Mouse (Mus musculus) olfactory bulb, adult 2 months (tissue): ENCODE results near the gene Pcbp4. TPM values are rescaled to one million over a fixed set of nuclear protein-coding genes. Genes with fewer than 3 reads are reported as not detected.

Source experiments
- H3K27ac ChIP-seq: fragments of 200-500 bp; 2 replicates; pipeline ENCODE4 v1.5.1; 2012; ENCODE audit warnings: low read depth, low read length; ENCODE audit not compliant: insufficient read depth
- H3K4me1 ChIP-seq: fragments of 200-500 bp; 2 replicates; pipeline ENCODE4 v1.6.1; 2012; ENCODE audit warnings: low read length; ENCODE audit not compliant: control insufficient read depth, insufficient read depth
- H3K4me3 ChIP-seq: fragments of 200-500 bp; 2 replicates; pipeline ENCODE4 v1.5.1; 2012; ENCODE audit warnings: mild to moderate bottlenecking, low read depth, low read length, moderate library complexity; ENCODE audit not compliant: insufficient read depth
- CTCF ChIP-seq: fragments of 200-500 bp; IDR thresholded peaks from 2 replicates; pipeline ENCODE4 v1.5.1; 2012; ENCODE audit warnings: low read depth, mild to moderate bottlenecking, low read length, moderate library complexity; ENCODE audit not compliant: insufficient read depth
- POLR2A ChIP-seq: fragments of 200-500 bp; IDR thresholded peaks from 2 replicates; pipeline ENCODE4 v1.6.1; 2012; ENCODE audit warnings: mild to moderate bottlenecking, low read depth, low read length, moderate library complexity; ENCODE audit not compliant: insufficient read depth
- WGBS: fragments of 180-500 bp; shearing (Covaris S2); methylation state at CpG from one replicate; pipeline ENCODE4 v1.1.7; 2018; 5-methylcytosine and 5-hydroxymethylcytosine counted together
- polyA plus RNA-seq: library from polyadenylated mRNA; stranded (reverse); fragments of >200 nt; gene quantifications from 2 replicates; pipeline ENCODE4 v1.2.4, GENCODE M21; 2012; ENCODE audit warnings: low replicate concordance; ENCODE audit not compliant: missing spikeins, insufficient read depth, insufficient read length

Gene Pcbp4
- polyA plus RNA-seq, 1 experiment = not detected

DNA sequence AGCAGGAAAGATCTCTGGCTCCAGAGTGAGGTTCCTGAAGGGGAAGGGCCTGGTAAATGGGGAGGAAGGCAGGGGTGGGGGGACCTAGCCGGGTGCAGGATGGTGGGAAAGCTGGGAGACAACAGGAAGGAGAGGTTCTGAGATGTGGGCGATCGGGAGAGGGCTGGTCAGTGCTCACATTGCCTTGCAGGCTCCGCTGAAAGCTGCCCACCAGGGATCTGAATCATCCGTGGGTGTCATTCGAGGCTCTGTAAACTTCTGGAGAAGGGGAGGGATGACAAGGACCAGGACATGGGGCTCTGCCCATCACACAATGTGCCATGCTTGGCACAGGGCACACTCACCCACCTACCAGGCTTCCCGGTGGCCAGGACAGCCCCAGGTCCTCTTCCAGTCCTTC is 19.7 kb upstream of the Pcbp4 start:
- peaks cover 14% of the 10 kb centered on the region for H3K4me1 ChIP-seq
- no peak overlapping the region for H3K4me3 ChIP-seq
- 44% methylated on average over 7 of the region's 7 CpGs for WGBS
- TF ChIP-seq POLR2A (no peak), CTCF (no peak)
- H3K27ac ChIP-seq = no peak overlapping the region

DNA sequence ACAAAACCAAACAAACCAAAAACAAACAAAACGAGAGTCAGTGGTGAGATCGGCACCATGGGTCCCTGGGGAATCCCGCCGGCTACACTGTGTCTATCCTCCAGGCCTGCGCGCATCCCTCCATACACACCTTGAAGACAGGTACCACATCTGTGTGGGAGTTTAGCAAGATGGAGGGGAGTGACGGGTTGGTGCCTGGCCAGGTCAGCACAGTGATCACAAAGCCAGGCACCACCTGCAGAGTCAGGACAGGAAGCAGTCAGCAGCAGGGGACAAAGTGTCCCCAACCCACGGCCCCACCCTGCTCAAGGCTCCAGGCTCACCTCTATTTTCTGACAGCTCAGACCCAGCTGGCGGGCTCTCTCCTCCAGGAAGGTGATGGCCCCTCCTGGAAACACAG is 16.5 kb upstream of the Pcbp4 start:
- TF ChIP-seq CTCF (no peak), POLR2A (no peak)
- peaks cover 21% of the 10 kb centered on the region for H3K4me1 ChIP-seq
- WGBS = 89% methylated on average over 9 of the region's 9 CpGs
- no peak overlapping the region for H3K4me3 ChIP-seq
- H3K27ac ChIP-seq = no peak overlapping the region

DNA sequence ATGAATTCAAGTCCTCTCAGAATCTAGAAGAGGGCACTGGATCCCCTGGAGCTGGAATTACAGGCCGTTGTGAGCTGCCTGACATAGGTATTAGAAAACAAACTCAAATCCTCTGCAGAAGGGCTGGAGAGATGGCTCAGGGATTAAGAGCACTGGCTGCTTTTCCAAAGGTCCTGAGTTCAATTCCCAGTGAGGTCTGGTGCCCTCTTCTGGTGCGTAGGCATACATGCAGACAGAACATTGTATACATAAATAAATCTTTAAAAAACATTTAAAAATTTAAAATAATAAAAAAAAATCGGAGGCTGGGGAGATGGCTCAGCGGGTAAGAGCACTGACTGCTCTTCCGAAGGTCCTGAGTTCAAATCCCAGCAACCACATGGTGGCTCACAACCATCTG is 10.4 kb upstream of the Pcbp4 start:
- H3K4me1 ChIP-seq = peaks cover 18% of the 10 kb centered on the region
- H3K27ac ChIP-seq = no peak overlapping the region
- WGBS = 81% methylated on average over 5 of the region's 5 CpGs
- TF ChIP-seq CTCF (no peak), POLR2A (no peak)
- no peak overlapping the region for H3K4me3 ChIP-seq

DNA sequence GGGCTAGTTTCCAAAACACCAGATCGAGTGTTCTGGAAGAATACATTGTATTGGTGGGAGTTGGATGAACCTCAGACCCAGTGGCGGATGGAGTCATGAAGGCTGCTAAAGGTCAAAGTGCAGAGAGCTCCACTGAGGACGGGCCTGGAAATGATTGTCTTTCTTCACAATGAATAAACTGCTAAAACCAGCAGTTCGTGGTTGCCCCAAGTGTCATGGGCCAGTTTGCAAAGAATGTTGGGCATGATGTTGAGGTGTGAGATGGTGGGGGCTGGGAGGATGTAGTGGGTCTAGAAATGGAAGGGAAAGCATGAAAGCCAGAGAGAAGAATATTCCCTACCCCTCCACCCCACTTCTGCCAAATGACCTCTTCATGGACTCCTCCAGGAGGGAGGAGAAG is 8.3 kb upstream of the Pcbp4 start:
- TF ChIP-seq CTCF (no peak), POLR2A (no peak)
- 85% methylated on average over 4 of the region's 4 CpGs for WGBS
- Histone ChIP-seq H3K4me1 (peaks cover 19% of the 10 kb centered on the region), H3K4me3 (no peak overlapping the region), H3K27ac (no peak overlapping the region)

DNA sequence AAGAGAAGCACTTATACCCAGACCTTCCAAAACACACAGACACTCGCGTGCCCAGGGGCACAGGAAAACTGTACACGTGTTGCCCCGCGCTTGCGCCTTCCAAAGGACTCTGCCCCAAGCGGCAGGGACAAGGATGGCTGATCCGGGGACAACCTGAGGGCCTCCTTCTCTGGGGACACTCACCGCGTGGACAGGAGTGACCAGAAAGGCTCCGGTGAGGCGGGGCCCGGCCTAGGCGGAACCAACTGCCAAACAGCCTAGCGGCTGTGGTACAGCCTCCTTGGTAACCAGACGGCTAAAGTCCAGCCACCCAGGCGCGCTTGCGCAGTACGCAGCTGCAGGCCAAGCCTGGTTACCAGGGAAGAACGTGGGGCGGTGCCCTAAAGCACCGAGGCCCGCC is 5.7 kb upstream of the Pcbp4 start, which contains the start of the genes Abhd14b and Abhd14a:
Abhd14b (plus strand) TSS at position 112 of the 400 bp plus-strand sequence.
Abhd14a (minus strand) TSS at position 331 of the 400 bp plus-strand sequence.
- WGBS = under 1% methylated on average over 24 of the region's 24 CpGs
- TF ChIP-seq CTCF (peak; percentile 83), POLR2A (peak; percentile 74)

DNA sequence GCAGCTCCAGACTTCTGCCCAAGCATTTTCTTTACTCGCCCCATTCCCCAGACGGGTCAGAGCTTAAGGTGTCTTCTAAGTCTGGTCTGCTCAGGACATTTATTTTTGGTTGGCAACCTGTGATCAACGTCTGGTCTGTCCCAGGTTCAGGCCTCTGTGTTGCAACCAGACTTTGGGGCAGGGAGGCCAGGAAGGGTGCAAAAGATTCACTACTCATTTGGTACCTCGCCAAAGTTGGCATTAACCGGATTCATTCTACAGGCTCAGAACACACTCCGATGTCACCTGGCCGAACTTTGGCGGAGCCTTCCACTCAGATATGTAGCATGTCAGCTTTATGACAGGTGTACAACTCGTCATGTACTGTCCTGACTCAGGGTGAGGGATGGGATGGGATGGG is 5.1 kb upstream of the Pcbp4 start:
- H3K27ac ChIP-seq = no peak overlapping the region
- peak overlapping the region; percentile 78 for H3K4me3 ChIP-seq
- WGBS = 33% methylated on average over 9 of the region's 9 CpGs
- no peak for TF ChIP-seq POLR2A
- no peak for TF ChIP-seq CTCF
- peaks cover 22% of the 10 kb centered on the region for H3K4me1 ChIP-seq

More for the DNA sequence above, 5.7 kb upstream of the Pcbp4 start, which contains the start of the genes Abhd14b and Abhd14a:
- Histone ChIP-seq H3K4me3 (peak within 1 kb of the TSS; percentile 78), H3K27ac (peak within 1 kb of the TSS; percentile 61; the same call in 1 of the 2 replicates), H3K4me1 (peaks cover 19% of the 10 kb centered on the region)

DNA sequence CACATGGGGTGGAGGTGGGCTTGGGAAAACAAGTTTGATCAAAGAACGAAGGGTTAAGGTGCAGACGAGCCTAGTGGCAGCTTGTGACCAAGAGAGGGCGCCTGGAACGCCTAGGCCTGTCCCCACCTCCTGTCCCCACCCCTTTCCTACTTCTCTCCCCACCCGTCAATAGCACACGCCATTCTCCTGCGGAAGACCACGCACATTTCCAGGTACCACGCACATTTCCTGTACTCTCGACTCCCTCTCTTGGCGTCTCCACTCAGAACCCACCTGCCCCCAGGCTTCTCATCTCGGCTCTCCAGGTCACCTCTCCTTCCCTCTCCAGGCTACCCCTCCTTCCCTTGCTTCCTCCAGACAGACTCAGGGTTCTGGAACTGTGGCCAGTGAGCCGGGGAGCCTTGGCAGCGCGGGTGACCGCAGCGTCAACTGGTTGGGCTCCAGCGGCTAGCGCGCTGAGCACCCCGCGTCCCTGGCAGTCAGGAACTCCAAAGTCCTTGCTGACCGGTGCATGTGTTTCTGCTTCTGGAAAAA is 4.5 kb upstream of the Pcbp4 start:
- peak overlapping the region; percentile 44 for H3K4me3 ChIP-seq
- H3K4me1 ChIP-seq = peaks cover 25% of the 10 kb centered on the region
- H3K27ac ChIP-seq = no peak overlapping the region

DNA sequence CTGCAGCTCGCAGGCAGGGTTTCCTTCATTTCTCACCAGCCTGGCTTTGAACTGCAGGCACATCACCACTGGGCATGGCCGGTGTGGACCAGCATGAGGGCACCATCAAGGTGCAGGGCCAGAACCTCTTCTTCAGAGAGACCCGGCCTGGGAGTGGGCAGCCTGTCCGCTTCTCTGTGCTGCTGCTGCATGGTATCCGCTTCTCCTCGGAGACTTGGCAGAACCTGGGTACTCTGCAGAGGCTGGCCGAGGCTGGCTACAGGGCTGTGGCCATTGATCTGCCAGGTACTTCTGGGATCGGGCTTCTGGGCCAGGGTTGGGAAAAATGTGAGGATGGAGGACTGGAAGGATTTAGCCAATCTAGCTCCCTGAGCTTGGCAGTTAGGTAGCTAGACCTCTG is 3.1 kb upstream of the Pcbp4 start:
- TF ChIP-seq POLR2A (no peak), CTCF (no peak)
- Histone ChIP-seq H3K4me3 (no peak overlapping the region), H3K27ac (no peak overlapping the region), H3K4me1 (peaks cover 35% of the 10 kb centered on the region)
- WGBS = 86% methylated on average over 8 of the region's 8 CpGs

More for the DNA sequence above, 4.5 kb upstream of the Pcbp4 start:
- 4% methylated on average over 23 of the region's 23 CpGs for WGBS
- TF ChIP-seq CTCF (peak; percentile 48), POLR2A (no peak)

DNA sequence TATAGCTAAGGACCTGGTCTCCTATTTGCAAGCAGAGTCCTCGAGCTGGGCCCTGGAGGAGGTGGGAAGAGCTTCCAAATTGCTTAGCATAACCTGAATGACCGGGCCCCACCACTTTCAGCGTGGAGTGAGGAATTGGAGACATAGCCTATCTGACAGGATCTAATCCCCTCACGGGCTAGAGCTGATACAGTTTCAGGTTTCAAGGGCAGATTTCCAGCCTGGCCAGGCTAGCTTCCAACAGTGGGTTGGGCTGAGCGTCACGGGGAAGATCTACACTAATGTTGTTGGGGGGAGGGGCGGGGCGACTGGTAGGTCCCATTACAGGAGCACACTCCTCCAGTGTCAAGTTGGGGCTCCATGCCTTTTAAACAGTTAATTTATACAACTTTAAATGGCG is 2.4 kb upstream of the Pcbp4 start:
- Histone ChIP-seq H3K4me3 (no peak overlapping the region), H3K4me1 (peaks cover 36% of the 10 kb centered on the region), H3K27ac (no peak overlapping the region)
- 50% methylated on average over 9 of the region's 9 CpGs for WGBS
- no peak for TF ChIP-seq CTCF
- no peak for TF ChIP-seq POLR2A
